Mouse (Mus musculus) spleen, postnatal 36 days (tissue): ENCODE results near the gene Armcx1.
A peak's percentile ranks its signal among the peaks of the same experiment; 100 is the strongest.
"Not testable (repeated sequence)": the region's sequence is repeated elsewhere in the genome, so short reads cannot be mapped to it uniquely, and the experiment has no call there.

ENCODE experiments used
- DNase-seq, 2 experiments: peaks; one replicate each; pipeline ENCODE4 v3.0.0; 2022; ENCODE audit warnings: low spot score in 2 of 2, mixed read lengths in 1 of 2

The Armcx1 gene

GRCm38 (mm10) chrX:134717752-134718308 lies at the start of gene Armcx1:
Armcx1 (plus strand) TSS chrX:134717963.
- peak; percentile 4 for DNase-seq

- DNase-seq = no peak
These were observed 42.7 kb upstream of the Armcx1 start for GRCm38 (mm10) chrX:134675022-134675421.

- no peak for DNase-seq
These were observed 41.8 kb upstream of the Armcx1 start for GRCm38 (mm10) chrX:134675959-134676358.

- DNase-seq = no peak
These were observed 32.8 kb upstream of the Armcx1 start for GRCm38 (mm10) chrX:134684936-134685335.

GRCm38 (mm10) chrX:134686267-134686666 lies 31.5 kb upstream of the Armcx1 start, which contains the start of gene Armcx4:
Armcx4 (plus strand) TSS chrX:134686519.
- DNase-seq = peak; percentile 9 to 18

- DNase-seq = no peak
These were observed 31.0 kb upstream of the Armcx1 start for GRCm38 (mm10) chrX:134686739-134687171.

- DNase-seq = no peak
These were observed 28.1 kb upstream of the Armcx1 start for GRCm38 (mm10) chrX:134689676-134690075.

GRCm38 (mm10) chrX:134690871-134691539 lies 26.8 kb upstream of the Armcx1 start:
- no peak for DNase-seq

- DNase-seq = no peak
These were observed 26.2 kb upstream of the Armcx1 start for GRCm38 (mm10) chrX:134691540-134691935.

- DNase-seq = no peak
These were observed 900 bp upstream of the Armcx1 start for GRCm38 (mm10) chrX:134716863-134717262.

- DNase-seq = peak in 1 of 2 experiments; percentile 1
These were observed 761 bp downstream of the Armcx1 start for GRCm38 (mm10) chrX:134718524-134718923.

GRCm38 (mm10) chrX:134723762-134724161 lies 6.0 kb downstream of the Armcx1 start:
- DNase-seq = not testable (repeated sequence)

- DNase-seq = peak in 1 of 2 experiments; percentile 8
These were observed 12.0 kb downstream of the Armcx1 start for GRCm38 (mm10) chrX:134729778-134730177.

- no peak for DNase-seq
These were observed 20.0 kb downstream of the Armcx1 start for GRCm38 (mm10) chrX:134737796-134738195.

GRCm38 (mm10) chrX:134739160-134739559 lies 21.4 kb downstream of the Armcx1 start:
- no peak for DNase-seq

GRCm38 (mm10) chrX:134741862-134742261 lies 24.1 kb downstream of the Armcx1 start:
- no peak for DNase-seq

- peak; percentile 11 to 13 for DNase-seq
These were observed 28.7 kb downstream of the Armcx1 start for GRCm38 (mm10) chrX:134746459-134746858.

- DNase-seq = peak; percentile 60 to 69
These were observed 33.2 kb downstream of the Armcx1 start, which contains the start of gene Armcx6 for GRCm38 (mm10) chrX:134750764-134751592. Armcx6 (minus strand) TSS chrX:134751417.

GRCm38 (mm10) chrX:134751910-134752309 lies 34.1 kb downstream of the Armcx1 start:
- no peak for DNase-seq

- DNase-seq = no peak
These were observed 34.8 kb downstream of the Armcx1 start for GRCm38 (mm10) chrX:134752584-134752983.

GRCm38 (mm10) chrX:134756434-134757292 lies 38.9 kb downstream of the Armcx1 start, which contains the start of gene Armcx3:
Armcx3 (plus strand) TSS chrX:134756595.
- DNase-seq = peak; percentile 51 to 56
